Mouse (Mus musculus): ENCODE data around the gene Bad. TPM values are rescaled to one million over a fixed set of nuclear protein-coding genes. Genes with fewer than 3 reads are reported as not detected.

The Bad gene
- polyA plus RNA-seq, 1 experiment from 2014 or later: 59.2 TPM

- no peaks in the 10 kb centered on the region for H3K9me3 ChIP-seq (replicated peaks; ENCODE audit: control insufficient read depth, low read length)
- H3K27me3 ChIP-seq (ENCODE audit: control insufficient read depth, insufficient read depth, low read length): no peaks in the 10 kb centered on the region
- H3K9ac ChIP-seq (ENCODE audit: low read length): peak within 1 kb of the TSS; percentile 81
- ATAC-seq (replicated peaks; ENCODE audit: extremely low read depth, insufficient read depth, low FRiP score): no peak
- H3K4me2 ChIP-seq (ENCODE audit: low read depth, low read length): peak within 1 kb of the TSS; percentile 91
- 1% methylated on average over 16 of the region's 16 CpGs for WGBS
- peak within 1 kb of the TSS; percentile 71 for H3K4me3 ChIP-seq (ENCODE audit: low read length)
- peaks cover 16% of the 10 kb centered on the region for H3K36me3 ChIP-seq (ENCODE audit: control insufficient read depth, insufficient read depth)
- peak within 1 kb of the TSS; percentile 89 for H3K27ac ChIP-seq (ENCODE audit: low read length)
- peaks cover 38% of the 10 kb centered on the region for H3K4me1 ChIP-seq (ENCODE audit: control insufficient read depth, insufficient read depth, low read length)
These were observed 34.2 kb downstream of the Bad start, which contains the start of gene Plcb3 for GRCm38 (mm10) chr19:6975537-6976521. Gene Plcb3, minus strand, starts transcription at chr19:6976470.

- Histone ChIP-seq H3K4me2 (ENCODE audit: low read depth, low read length) (peak overlapping the region; percentile 75), H3K9ac (ENCODE audit: low read length) (peak overlapping the region; percentile 81), H3K36me3 (ENCODE audit: control insufficient read depth, insufficient read depth) (peaks cover 27% of the 10 kb centered on the region), H3K9me3 (replicated peaks; ENCODE audit: control insufficient read depth, low read length) (no peaks in the 10 kb centered on the region), H3K4me3 (ENCODE audit: low read length) (peak overlapping the region; percentile 61), H3K4me1 (ENCODE audit: control insufficient read depth, insufficient read depth, low read length) (peaks cover 40% of the 10 kb centered on the region), H3K27ac (ENCODE audit: low read length) (peak overlapping the region; percentile 98; the same call in 1 of the 2 replicates), H3K27me3 (ENCODE audit: control insufficient read depth, insufficient read depth, low read length) (no peaks in the 10 kb centered on the region)
- 69% methylated on average over 13 of the region's 13 CpGs for WGBS
- ATAC-seq (replicated peaks; ENCODE audit: extremely low read depth, insufficient read depth, low FRiP score): no peak
These were observed 36.3 kb downstream of the Bad start for GRCm38 (mm10) chr19:6977759-6978638.

GRCm38 (mm10) chr19:6978639-6978974, 36.9 kb downstream of the Bad start:
- H3K36me3 ChIP-seq (ENCODE audit: control insufficient read depth, insufficient read depth): peaks cover 30% of the 10 kb centered on the region
- ATAC-seq (replicated peaks; ENCODE audit: extremely low read depth, insufficient read depth, low FRiP score): no peak
- H3K4me1 ChIP-seq (ENCODE audit: control insufficient read depth, insufficient read depth, low read length): peaks cover 40% of the 10 kb centered on the region
- no peaks in the 10 kb centered on the region for H3K27me3 ChIP-seq (ENCODE audit: control insufficient read depth, insufficient read depth, low read length)
- peak overlapping the region; percentile 75 for H3K4me2 ChIP-seq (ENCODE audit: low read depth, low read length)
- H3K4me3 ChIP-seq (ENCODE audit: low read length): peak overlapping the region; percentile 61
- peak overlapping the region; percentile 98; the same call in 1 of the 2 replicates for H3K27ac ChIP-seq (ENCODE audit: low read length)
- no peaks in the 10 kb centered on the region for H3K9me3 ChIP-seq (replicated peaks; ENCODE audit: control insufficient read depth, low read length)
- 30% methylated on average over 3 of the region's 3 CpGs for WGBS
- H3K9ac ChIP-seq (ENCODE audit: low read length): peak overlapping the region; percentile 81

GRCm38 (mm10) chr19:6979001-6979479, 37.4 kb downstream of the Bad start:
- Histone ChIP-seq H3K4me1 (ENCODE audit: control insufficient read depth, insufficient read depth, low read length) (peaks cover 35% of the 10 kb centered on the region), H3K36me3 (ENCODE audit: control insufficient read depth, insufficient read depth) (peaks cover 34% of the 10 kb centered on the region), H3K27ac (ENCODE audit: low read length) (peak overlapping the region; percentile 98), H3K9me3 (replicated peaks; ENCODE audit: control insufficient read depth, low read length) (no peaks in the 10 kb centered on the region), H3K27me3 (ENCODE audit: control insufficient read depth, insufficient read depth, low read length) (no peaks in the 10 kb centered on the region), H3K4me2 (ENCODE audit: low read depth, low read length) (peak overlapping the region; percentile 75), H3K4me3 (ENCODE audit: low read length) (peak overlapping the region; percentile 61), H3K9ac (ENCODE audit: low read length) (peak overlapping the region; percentile 81)
- 7% methylated on average over 11 of the region's 11 CpGs for WGBS
- no peak for ATAC-seq (replicated peaks; ENCODE audit: extremely low read depth, insufficient read depth, low FRiP score)

GRCm38 (mm10) chr19:6979486-6980380, 38.1 kb downstream of the Bad start:
- no peaks in the 10 kb centered on the region for H3K27me3 ChIP-seq (ENCODE audit: control insufficient read depth, insufficient read depth, low read length)
- peak overlapping the region; percentile 81 for H3K9ac ChIP-seq (ENCODE audit: low read length)
- H3K4me1 ChIP-seq (ENCODE audit: control insufficient read depth, insufficient read depth, low read length): peaks cover 34% of the 10 kb centered on the region
- peaks cover 38% of the 10 kb centered on the region for H3K36me3 ChIP-seq (ENCODE audit: control insufficient read depth, insufficient read depth)
- peak overlapping the region; percentile 75 for H3K4me2 ChIP-seq (ENCODE audit: low read depth, low read length)
- under 1% methylated on average over 57 of the region's 59 CpGs for WGBS
- peak overlapping the region; percentile 61 for H3K4me3 ChIP-seq (ENCODE audit: low read length)
- peak; percentile 87 for ATAC-seq (replicated peaks; ENCODE audit: extremely low read depth, insufficient read depth, low FRiP score)
- H3K9me3 ChIP-seq (replicated peaks; ENCODE audit: control insufficient read depth, low read length): no peaks in the 10 kb centered on the region
- H3K27ac ChIP-seq (ENCODE audit: low read length): peak overlapping the region; percentile 98

GRCm38 (mm10) chr19:6980381-6981093, 38.9 kb downstream of the Bad start, which contains the start of gene Fkbp2:
Gene Fkbp2, minus strand, starts transcription at chr19:6980501.
- Histone ChIP-seq H3K27ac (ENCODE audit: low read length) (peak within 1 kb of the TSS; percentile 98), H3K27me3 (ENCODE audit: control insufficient read depth, insufficient read depth, low read length) (no peaks in the 10 kb centered on the region), H3K4me2 (ENCODE audit: low read depth, low read length) (peak within 1 kb of the TSS; percentile 85), H3K9me3 (replicated peaks; ENCODE audit: control insufficient read depth, low read length) (no peaks in the 10 kb centered on the region), H3K4me1 (ENCODE audit: control insufficient read depth, insufficient read depth, low read length) (peaks cover 34% of the 10 kb centered on the region), H3K9ac (ENCODE audit: low read length) (peak within 1 kb of the TSS; percentile 84), H3K36me3 (ENCODE audit: control insufficient read depth, insufficient read depth) (peaks cover 41% of the 10 kb centered on the region), H3K4me3 (ENCODE audit: low read length) (peak within 1 kb of the TSS; percentile 61)
- peak; percentile 84 for ATAC-seq (replicated peaks; ENCODE audit: extremely low read depth, insufficient read depth, low FRiP score)
- under 1% methylated on average over 38 of the region's 38 CpGs for WGBS

- no peak for ATAC-seq (replicated peaks; ENCODE audit: extremely low read depth, insufficient read depth, low FRiP score)
- H3K27ac ChIP-seq (ENCODE audit: low read length): peak overlapping the region; percentile 98
- peak overlapping the region; percentile 85 for H3K4me2 ChIP-seq (ENCODE audit: low read depth, low read length)
- H3K36me3 ChIP-seq (ENCODE audit: control insufficient read depth, insufficient read depth): peaks cover 41% of the 10 kb centered on the region
- no peak overlapping the region for H3K9ac ChIP-seq (ENCODE audit: low read length)
- H3K9me3 ChIP-seq (replicated peaks; ENCODE audit: control insufficient read depth, low read length): no peaks in the 10 kb centered on the region
- H3K27me3 ChIP-seq (ENCODE audit: control insufficient read depth, insufficient read depth, low read length): no peaks in the 10 kb centered on the region
- WGBS: 80% methylated on average over 4 of the region's 4 CpGs
- no peak overlapping the region for H3K4me3 ChIP-seq (ENCODE audit: low read length)
- H3K4me1 ChIP-seq (ENCODE audit: control insufficient read depth, insufficient read depth, low read length): peaks cover 39% of the 10 kb centered on the region
These were observed 39.8 kb downstream of the Bad start for GRCm38 (mm10) chr19:6981465-6981864.
